Mouse (Mus musculus) B cell, adult 2 months (primary cell): ENCODE results near the gene Sorl1.
"Not testable (repeated sequence)": the region's sequence is repeated elsewhere in the genome, so short reads cannot be mapped to it uniquely, and the experiment has no call there.

ENCODE experiments used
- DNase-seq, 2 experiments: peaks; one replicate each; pipeline ENCODE4 v3.0.0; 2022

Gene Sorl1

DNA sequence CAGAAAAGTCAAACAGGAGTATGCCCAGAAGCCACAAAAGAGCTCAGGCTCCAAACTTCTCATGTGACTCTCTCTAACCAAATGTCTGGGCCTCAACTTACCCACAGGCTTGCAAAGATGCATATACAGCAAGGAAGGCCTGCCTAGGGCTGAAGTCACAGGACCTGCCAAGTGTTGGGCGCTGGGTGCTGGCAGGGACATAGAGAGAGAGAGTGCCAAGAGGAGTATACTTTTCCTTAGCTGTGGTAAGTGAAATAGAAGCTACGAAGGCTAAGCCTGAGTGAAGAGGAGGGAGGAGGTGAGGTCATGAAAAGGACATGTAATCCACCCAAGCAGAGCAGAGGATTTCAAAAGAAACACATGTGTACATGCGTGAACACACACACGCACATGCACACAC, 32.5 kb downstream of the Sorl1 start:
- DNase-seq, result no peak

DNA sequence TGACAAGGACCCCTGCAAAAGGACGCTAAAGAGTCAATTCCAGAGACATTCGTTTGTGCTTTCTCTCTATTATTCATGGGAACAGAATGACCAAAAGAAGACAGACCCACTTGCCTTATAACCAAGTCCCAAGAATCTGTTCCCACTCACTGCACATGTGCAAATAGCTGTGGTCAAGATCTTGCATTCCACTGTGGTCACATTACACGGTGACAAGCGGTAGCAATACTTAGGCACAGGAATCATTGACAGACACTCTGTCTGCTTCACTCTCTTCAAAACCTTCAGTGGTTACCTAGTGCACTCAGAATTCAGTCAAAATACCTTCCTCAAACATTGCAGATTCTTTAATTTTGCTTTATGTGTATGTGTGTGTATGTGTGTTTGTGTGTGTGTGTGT, 36.2 kb downstream of the Sorl1 start:
- no peak for DNase-seq

DNA sequence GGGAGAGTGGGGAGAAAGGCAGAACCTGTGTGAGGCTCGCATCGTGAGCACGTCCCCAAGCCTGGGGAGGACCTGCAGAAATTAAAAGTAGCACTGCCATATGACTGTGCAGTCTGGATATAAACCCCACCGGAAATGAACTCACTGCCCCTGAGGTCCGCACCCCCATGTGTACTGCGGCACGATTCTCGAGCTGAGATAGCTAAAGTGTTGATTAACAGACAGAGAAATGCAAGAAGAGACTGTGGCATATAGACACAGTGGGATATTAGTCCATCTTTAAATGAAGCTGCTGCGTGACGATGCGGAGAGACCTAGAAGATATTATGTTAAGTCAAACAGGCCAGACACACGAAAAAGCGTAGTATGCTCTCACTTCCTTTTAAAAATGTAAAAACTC, 38.1 kb downstream of the Sorl1 start:
- DNase-seq, result no peak

DNA sequence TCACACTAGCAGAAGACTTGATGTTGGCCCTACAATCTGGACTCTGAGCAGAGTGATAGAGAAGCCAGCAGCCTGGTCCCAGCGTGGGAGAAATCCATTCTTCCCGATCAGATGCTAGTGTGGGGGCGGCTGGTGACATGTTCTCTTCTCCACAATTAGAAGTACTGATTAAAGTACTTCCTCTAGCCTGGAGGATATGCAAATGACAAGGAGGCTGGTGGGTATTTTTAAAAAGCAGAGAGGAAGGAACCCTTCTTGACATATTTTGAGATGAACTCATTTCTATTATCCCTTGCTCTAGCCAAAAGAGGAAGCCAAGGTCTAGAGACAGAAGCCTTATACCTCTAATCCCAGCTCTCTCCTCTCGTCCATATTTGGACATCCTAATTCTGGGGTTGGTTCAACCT, 40.4 kb downstream of the Sorl1 start:
- peak; percentile 57 to 60 for DNase-seq

DNA sequence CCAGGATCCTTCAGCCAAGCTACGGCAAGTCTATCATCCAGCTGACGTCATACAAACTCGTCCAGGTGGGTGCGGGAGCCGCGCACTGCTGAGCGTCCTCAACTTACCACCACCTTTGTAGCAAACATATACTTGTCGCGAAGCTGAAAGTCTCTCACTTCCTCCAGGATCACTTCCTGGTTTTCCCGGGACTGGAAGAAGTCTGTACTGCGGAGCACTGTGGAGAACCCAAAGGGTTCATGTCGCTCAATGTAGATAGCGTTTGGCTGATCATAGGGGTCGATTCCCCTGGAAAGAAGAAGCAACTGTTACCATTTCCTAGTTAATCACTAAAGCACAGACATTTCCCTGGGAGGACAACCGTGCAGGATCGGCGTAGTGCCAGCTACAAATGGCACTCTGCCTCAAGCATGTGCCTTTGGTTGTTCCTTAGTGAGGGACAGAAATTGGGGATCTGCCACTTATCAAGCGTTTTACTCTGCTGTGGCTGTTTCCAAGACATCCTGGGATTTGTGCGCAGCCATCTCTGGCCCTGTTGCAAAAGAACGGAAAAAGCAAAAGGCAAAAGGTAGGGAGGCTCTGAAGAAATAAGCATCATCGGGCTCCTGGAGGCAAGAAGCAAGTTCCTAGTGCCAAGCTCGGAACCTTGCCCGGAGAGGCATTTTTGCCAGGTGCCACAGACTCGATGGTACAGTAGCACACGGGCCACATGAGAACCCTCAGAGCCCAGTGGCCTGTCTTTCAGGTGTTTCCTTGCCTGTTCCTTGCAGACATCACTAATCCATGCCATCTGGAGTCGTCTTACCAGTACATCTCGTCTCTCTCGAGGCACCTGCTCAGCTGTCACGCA, 42.2 kb downstream of the Sorl1 start:
- no peak for DNase-seq

DNA sequence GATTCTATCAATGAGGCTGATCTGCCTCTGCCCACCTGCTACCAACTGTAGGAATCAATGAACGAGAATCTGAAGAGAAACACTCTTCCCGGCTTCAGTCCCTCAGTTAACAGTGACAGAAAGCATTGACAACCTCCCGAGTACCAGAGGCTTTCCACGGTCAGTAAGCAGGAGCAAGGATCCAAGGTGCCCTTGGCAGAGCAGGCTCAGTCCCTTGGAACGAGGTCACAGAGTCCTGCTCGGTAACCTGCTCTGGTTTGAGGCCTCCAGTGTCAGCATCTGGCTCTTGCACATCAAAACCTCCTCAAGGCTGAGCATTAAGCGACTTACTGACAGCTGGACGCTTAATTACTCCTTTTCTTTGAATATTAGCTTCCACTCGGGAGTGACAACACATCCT, 43.4 kb downstream of the Sorl1 start:
- DNase-seq, result no peak

DNA sequence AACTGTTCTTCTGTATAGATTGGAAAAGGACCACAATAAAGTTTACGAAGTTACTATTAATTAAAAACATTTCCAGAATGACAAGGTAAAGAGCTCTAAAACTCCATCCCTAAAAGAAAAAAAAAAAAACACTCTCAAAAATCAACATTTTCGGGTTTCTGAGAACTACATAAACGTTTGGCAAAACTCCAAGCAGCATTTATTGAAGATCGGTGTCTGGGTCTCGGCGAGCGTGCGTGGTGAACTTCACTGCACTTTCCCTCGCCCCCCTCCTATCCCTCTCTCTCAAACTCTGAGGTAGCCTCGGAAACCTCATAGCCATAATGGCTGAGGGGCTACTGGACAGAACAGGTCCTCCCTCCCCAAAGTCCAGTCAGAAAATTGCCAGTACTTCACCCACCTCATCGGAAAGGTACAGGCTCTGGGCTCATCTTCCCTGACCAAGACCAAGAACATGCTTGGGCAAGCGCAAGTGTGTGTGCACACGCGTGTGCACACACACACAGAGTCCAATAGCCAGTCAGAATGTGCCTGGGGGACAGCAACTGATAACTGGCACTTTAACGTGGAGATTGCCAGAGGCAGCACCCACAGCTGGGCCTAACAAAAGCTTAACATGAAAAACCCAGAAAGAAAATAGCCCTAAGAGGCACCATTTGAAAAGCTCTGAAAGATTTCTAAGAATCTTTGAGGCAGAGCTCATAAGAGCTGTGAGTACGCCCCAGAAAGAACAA, 46.8 kb downstream of the Sorl1 start:
- no peak for DNase-seq

DNA sequence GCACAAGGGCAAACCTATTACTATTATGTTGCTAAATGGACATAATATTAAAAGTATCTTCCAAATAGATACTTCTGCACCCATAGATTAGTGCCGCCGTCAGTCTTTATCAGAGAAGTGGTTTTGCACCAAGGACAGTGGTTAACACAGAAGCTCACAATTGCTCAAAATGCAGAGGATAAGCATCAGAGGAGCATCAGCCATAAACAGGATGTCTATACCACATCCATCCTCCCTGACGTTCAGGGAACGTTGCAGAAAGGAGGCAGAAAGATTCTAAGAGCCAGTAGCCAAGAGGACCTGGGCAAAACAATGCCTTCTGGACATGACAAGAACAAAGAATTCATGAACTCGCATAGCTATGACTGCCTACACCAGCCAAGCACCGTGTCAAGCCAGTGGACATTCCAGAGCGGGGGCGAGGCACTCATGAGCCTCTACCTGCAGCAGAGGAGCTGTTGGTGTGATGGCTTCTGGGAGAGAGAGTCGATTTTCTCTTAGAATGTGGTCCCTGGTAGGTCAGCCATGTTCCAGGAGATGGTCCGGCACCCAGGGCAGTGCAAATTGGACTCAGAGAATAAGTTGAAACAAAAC, 47.7 kb downstream of the Sorl1 start:
- no peak for DNase-seq

DNA sequence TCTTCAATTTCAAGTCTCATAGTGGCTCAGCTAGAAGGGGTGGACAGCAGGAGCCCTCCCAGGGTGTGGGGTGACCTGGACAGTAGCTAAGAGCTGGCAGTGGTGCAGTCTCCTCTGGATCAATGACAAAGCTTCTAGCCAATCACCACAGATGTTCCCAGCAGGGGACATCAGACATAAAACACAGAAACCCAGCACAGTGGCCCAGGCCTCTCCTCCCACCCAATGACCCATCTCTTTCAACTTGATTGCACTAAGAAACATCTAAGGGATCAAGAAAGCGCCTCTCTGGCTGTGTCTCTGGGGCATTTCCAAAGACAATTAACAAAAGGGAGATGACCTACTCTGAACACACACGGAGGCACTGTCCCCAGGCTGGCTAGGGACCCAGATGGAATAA, 48.9 kb downstream of the Sorl1 start:
- DNase-seq, result no peak

DNA sequence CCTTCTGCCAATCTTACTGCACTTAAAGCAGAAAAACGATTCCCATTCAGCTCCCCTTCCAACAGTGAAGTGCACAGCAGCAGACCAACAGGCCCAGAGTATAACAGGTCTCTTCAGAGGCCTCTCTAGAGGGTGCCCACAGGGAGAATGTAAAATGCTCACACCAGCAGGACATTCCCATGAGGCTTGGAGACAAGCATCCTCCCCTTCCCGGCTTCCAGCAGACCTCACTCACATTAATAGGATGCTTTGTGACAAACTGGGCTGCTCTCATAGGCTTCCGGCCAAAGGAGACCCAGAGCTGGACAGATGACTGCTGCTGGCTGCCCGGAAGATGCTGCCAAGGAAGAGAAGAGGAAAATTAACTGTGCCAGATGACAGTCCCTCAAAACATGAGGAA, 52.1 kb downstream of the Sorl1 start:
- no peak for DNase-seq

DNA sequence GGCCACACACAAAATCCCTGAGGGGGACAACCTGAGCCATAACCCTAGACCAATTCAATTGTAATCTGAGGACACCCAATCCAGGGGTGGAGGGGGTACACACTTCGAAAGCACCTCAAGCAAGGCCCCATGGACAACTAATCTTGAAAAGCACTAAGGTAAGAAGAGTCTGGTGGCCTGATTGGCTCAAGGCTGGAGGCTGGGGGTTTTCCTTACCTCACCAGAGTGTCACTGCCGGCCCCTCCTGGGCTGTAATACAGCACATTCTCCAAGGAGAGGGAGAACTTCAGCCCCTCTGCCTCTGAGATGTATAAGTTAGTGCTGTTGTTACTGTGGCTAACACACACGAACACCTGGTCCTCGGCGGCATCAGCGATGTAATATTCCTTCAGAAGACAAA, 53.2 kb downstream of the Sorl1 start:
- no peak for DNase-seq

DNA sequence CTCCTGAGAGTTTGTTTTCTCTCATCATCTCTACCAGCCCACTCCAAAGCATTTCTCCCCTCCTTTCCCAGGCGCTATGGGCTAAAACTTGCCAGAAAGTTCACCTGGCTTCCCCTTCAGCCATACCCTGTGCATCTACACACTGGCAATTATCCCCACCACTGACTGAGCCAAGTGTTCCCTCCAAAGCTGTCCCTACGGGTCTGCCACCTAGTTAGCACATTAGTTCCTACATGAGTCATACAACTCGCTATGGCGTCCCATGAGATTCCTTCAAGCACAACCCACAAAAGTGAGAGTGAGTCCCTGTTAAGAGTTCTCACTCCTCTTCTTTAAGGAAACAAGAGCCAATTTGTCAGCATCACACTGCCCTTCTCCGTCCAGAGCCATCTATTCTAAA, 54.6 kb downstream of the Sorl1 start:
- no peak for DNase-seq

DNA sequence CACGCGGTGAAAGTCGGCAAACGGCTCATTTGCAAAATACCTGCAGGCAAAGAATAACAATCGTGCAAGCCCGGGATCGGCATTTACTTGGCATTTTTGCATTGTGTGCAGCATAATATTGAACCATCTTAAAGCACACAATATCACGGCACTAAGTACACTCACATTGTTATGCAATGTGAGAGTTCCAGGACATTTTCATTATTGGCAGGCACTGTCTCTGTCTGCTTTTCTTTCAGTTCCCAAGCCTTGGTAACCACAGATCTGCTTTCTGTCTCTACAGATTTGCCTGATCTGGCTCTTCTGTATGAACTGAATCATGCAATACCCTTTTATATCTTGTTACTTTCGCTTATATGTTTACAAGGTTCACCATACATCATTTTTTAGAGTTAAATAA, 56.1 kb downstream of the Sorl1 start:
- no peak for DNase-seq

DNA sequence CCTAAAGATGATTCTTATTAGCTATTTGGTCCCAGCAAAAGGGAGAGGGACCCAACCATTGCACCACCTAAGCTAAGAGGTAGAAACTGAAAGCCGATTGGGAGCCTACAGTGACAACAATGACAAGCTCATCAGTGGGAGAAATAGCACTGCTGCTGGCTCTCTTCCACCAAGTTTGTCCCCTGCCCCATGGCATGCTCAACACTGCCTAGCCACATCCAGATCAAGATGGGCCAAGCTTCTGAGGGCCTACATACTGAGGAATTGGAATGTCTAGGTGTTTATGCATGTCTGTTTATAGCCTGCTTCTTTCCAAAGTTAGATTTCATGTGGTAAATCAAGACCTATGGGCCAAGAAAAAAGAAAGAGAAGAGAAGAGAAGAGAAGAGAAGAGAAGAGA, 58.3 kb downstream of the Sorl1 start:
- no peak for DNase-seq

DNA sequence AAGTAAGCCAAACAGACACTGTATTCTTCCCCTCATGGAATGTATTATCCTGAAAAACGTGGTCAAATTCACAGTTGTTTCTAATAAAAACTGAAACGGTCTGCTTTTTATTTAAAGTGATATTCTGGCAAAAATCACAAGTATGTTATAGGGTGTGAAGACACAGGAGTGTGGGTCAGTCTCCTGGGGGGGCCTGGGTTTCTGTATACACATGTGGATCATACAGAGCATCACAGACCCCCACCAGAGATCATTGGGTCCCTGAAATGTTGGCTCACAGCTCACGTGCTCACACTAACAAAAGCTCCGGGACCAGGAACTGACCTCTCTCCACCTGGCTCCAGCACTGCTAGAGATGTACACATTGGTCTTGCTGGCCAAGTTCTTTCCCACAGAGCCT, 60.7 kb downstream of the Sorl1 start:
- DNase-seq, result no peak

DNA sequence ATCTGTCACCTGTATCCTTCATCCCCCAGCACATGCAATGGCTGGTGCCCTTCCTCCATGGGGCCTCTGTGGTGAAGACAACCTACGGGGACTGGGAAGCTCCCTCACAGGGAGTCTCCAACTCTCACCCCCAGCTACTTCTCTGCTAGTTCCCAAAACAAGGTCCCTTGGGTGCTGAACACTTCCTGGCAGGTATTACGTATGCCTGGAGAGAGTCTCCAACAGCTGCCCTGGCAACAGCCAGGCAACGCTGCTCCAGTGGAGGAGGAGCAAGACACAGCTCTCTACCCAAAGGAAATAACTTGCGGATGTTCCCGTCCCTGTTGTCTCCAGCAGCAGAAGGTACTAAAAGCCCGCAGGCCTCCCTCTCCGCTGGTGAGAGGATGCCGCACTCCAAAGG, 61.8 kb downstream of the Sorl1 start:
- DNase-seq, result no peak

DNA sequence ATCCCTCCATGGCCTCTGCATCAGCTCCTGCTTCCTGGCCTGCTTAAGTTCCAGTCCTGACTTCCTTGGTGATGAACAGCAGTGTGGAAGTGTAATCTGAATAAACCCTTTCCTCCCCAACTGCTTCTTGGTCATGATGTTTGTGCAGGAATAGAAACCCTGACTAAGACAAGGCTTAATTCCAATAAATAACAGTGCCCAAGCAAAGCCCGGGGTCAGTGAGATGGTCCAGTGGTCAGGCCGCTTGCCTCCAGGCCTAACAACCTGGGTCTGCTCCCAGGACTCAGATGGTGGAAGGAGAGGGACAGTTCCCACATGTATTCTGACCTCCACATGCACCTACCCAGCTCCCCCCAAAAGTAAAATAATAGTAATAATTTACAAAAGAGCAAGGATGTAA, 65.1 kb downstream of the Sorl1 start:
- not testable (repeated sequence) for DNase-seq

DNA sequence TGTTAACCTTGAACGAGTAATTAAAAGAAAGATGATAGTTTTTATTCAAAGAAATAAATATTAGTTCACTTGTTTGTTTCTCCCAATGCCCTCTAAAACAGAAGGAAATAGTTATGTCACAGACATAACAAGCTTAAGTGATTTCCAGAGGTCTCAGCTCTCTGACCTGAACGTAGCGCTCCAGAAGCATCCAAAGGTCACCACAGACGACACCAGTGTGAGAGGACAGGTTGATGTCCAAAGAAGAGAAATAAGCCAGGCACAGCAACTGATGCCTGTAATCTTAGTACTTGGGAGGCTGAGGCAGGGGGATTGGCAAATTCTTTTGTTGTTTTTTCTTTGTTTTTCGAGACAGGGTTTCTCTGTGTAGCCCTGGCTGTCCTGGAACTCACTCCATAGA, 67.5 kb downstream of the Sorl1 start:
- no peak for DNase-seq

DNA sequence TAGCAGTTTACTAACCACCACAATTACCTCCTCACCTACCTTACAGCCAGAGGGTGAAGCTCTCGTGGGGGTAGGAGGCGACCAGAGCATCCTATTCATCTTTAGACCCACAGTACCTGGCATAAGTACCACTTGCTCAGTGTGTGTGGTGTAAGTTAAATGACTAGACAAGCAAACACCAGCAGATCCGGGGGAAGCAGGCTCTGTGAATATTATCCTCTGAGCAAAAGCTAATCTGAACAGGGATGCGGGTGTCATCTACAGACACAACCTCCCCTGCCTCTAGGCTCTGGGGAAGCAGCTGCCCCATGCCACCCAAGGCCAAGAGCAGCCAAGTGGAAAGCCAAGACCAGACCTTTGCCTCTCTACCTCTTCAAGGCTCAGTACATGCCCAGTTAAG, 68.7 kb downstream of the Sorl1 start:
- no peak for DNase-seq

DNA sequence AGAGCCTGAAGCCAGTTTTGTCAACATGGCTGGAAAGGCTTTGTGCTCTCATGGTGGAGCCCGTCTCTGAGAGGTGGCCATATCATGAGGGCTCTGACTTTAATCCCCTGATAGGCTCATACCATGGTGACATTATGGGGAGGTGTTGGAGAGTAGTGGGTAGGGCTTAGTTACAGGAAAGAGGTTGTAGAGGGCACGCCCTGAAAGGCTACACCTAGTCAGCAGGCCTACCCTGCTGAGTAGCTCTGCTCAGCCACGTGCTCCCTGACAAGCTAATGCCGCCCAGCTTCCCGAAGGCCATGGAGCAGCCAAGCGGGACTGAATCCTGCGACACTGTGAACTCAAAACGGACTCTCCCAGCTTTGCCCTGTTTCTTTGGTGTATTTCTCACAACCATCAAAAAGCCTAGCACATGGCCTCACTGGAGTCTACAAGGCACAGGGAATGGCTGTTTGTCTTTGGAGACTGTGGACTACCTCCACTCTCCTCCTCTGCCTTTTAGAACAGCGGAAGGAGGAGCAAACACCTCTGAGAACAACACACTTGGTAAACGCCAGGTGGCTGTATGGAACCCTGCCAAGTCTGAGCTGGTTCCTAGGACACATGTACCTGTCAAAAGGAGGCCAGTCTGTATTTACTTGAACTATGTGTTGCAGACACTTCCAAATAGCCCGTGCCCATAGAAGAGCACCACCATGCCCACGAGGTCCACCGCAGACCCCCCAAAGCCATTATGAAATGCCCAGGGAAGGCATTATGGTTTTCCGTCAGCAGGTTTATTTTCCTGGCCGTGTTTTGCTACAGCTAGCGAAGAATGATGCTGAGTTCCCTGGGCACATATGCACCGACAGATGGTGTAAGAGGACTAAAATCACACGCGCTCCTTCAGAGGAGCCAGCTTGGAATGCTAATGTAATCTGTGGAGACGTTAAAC, 69.5 kb downstream of the Sorl1 start:
- DNase-seq, result no peak

DNA sequence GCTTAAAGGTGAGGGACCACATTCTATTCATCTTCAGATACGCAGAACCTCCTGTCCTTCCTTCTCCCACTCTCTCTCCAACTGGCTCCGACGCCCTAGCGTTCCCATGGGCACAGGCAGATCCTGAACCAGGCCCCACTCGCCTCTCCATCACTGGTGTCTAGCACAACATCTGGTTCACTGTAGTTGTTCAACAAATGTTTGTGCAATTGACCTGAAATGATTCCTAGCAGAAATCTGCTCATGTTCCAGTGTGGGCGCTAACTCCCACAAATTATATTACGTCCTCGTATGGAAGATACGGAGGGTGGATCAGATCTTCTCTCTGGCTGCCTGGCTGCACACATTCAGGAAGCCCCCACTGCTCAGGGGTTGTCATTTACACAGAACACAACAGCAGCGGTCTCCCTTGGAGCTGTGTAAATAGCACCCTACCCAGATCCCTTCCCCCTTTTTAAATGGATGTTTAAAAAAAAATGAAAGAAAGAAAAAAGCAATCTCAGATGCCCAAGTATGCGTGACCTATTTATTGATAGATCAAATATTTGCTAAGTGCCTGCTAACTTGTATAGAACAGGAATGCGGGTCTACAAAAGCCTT, 70.4 kb downstream of the Sorl1 start:
- DNase-seq, result no peak

DNA sequence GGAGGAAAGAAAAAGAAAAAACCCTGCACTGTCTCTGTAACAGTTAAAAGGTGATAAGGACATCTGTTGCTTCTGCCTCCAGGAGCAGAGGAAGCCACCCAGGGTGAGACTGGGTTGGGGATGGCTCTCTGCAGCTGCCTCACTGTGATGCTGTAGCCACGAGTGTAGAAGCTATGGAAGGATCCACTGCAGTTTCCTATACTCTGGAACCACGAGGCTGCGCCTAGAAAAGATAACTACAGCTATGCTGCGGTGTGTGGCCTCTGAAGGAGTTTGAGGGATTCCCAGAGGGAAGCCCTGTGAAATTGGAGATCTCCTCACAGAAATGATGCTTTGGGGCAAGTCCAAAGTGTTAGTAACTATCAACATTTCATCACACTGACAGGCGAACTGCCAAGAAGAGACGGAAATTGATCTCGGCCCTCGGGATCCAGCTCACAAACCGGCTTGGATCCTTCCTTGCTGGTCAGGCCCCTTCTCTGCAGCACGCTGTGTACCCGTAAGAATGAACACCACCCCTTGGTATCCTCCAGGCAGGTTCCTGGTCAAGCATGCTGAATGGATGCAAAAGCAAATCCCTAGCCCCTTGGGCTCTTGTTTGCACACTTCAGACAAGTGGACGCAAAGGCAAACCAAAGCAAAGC, 71.3 kb downstream of the Sorl1 start:
- no peak for DNase-seq
